Mouse (Mus musculus) C2C12 (cell line): ENCODE measurements around the gene Fam126a.

ENCODE experiments used
- CTCF ChIP-seq: IDR thresholded peaks from one replicate; pipeline ENCODE4 v1.5.1; 2011; ENCODE audit not compliant: control insufficient read depth, insufficient read depth, insufficient read length
- MAX ChIP-seq: IDR thresholded peaks from one replicate; pipeline ENCODE4 v1.6.1; 2011; ENCODE audit warnings: mild to moderate bottlenecking, control low read depth
- MYOD1 ChIP-seq: IDR thresholded peaks from one replicate; pipeline ENCODE4 v1.6.1; 2011; ENCODE audit warnings: low read depth; ENCODE audit not compliant: control insufficient read depth, insufficient read length
- USF1 ChIP-seq: IDR thresholded peaks from one replicate; pipeline ENCODE4 v1.6.1; 2011; ENCODE audit warnings: low read depth, mild to moderate bottlenecking, control low read depth, moderate library complexity

DNA sequence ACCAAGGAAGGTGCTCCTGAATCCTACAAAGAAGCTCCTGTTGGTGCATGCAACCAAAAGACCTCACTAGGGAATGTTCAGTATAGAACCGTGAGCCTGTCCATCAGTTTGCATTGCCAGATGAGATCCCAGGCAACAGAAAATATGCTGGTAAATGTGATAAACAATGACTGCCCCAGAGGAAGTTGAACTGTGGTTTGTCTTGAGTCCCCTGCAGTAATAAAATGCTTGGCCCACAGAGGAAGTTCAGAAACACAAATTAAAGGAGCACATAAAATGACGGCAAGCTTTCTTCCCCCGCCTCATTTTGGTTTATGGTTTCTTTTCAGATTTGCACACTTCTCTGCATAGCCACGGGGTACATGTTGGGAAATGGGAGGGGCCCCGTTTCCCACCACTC lies 8.3 kb upstream of the Fam126a start:
- TF ChIP-seq CTCF (no peak), USF1 (no peak), MYOD1 (no peak), MAX (no peak)
